Mouse (Mus musculus) erythroblast, embryonic 14.5 days (primary cell): ENCODE data around the gene Scaf4. TPM values are rescaled to one million over a fixed set of nuclear protein-coding genes. Genes with fewer than 3 reads are reported as not detected.

Experiments
- H3K27me3 ChIP-seq: 2 replicates; pipeline ENCODE4 v1.6.1; 2012; ENCODE audit warnings: inconsistent platforms; ENCODE audit not compliant: control insufficient read depth
- H3K36me3 ChIP-seq: 2 replicates; pipeline ENCODE4 v1.6.1; 2012; ENCODE audit warnings: mild to moderate bottlenecking, inconsistent platforms; ENCODE audit not compliant: control insufficient read depth
- H3K4me1 ChIP-seq: 2 replicates; pipeline ENCODE4 v1.6.1; 2012; ENCODE audit warnings: inconsistent platforms; ENCODE audit not compliant: control insufficient read depth
- H3K4me3 ChIP-seq: replicated peaks from 2 replicates; pipeline ENCODE3; 2012; ENCODE audit warnings: moderate library complexity, mild to moderate bottlenecking, inconsistent platforms
- H3K9me3 ChIP-seq: 2 replicates; pipeline ENCODE4 v1.6.1; 2012; ENCODE audit warnings: low read length, inconsistent platforms, mixed read lengths; ENCODE audit not compliant: control insufficient read depth
- GATA1 ChIP-seq: IDR thresholded peaks from 2 replicates; pipeline ENCODE4 v1.6.1; 2012; ENCODE audit warnings: low read length, inconsistent platforms, mixed read lengths
- TAL1 ChIP-seq: IDR thresholded peaks from 3 replicates; pipeline ENCODE4 v1.6.1; 2012; ENCODE audit warnings: low read length, inconsistent platforms, mixed read lengths
- polyA plus RNA-seq: library from polyadenylated mRNA; stranded (reverse); fragments of >175 nt; gene quantifications from 2 replicates; pipeline ENCODE4 v1.2.3, GENCODE M21; 2012

Gene Scaf4
- polyA plus RNA-seq, 1 experiment = 6.0 TPM

DNA sequence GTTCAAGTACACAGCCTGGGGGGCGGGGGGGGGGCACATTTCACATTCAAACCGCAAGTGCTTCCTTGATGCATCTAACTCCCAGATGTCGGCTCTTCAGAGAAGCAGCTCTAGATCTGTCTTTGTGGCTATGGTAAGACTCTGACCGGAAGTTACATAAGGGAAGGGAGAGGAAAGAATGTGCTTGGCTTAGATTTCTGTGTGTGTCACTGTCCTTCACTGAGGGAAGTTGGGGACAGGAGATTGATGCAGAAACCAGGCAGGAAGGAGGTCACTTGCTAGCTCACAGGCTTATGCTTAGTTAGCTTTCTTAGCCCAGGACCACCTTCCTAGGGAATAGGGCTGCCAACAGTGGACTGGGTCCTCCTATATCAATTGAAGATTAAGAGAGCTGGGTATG is 31.6 kb upstream of the Scaf4 start:
- no peaks in the 10 kb centered on the region for H3K27me3 ChIP-seq
- H3K4me1 ChIP-seq = no peaks in the 10 kb centered on the region
- TF ChIP-seq TAL1 = no peak
- TF ChIP-seq GATA1 = no peak
- no peak overlapping the region for H3K4me3 ChIP-seq
- H3K9me3 ChIP-seq = no peaks in the 10 kb centered on the region
- H3K36me3 ChIP-seq = no peaks in the 10 kb centered on the region

DNA sequence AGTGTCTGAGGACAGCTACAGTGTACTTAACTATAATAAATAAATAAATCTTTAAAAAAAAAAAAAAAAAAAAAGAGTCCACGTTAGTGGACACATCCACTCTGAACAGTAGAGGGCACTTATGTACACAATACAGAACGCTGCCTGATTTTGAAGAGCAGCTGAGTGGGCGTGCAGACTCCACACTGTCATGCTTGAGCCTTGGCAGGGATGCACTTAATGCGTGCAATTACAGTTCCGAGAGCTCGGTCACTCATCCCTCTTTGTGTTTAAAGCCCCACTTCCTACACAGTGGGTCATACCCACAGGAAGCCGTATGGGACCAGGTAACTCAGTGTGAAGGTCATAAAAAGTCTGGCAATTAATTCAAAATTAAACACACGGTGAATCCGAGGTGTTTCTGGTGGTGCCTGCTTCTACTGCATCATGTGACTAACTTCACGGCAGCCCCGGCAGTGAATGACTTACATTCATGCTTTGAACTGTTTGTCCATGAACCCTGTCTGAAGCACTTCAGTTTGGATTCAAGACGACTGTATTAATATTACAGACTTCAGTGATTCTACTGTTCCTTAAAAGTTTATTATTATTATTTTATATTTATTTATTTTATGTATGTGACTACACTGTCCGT is 28.3 kb upstream of the Scaf4 start:
- Histone ChIP-seq H3K36me3 (no peaks in the 10 kb centered on the region), H3K9me3 (no peaks in the 10 kb centered on the region), H3K4me1 (no peaks in the 10 kb centered on the region), H3K27me3 (no peaks in the 10 kb centered on the region), H3K4me3 (no peak overlapping the region)
- TF ChIP-seq GATA1 = no peak
- TF ChIP-seq TAL1 = no peak

DNA sequence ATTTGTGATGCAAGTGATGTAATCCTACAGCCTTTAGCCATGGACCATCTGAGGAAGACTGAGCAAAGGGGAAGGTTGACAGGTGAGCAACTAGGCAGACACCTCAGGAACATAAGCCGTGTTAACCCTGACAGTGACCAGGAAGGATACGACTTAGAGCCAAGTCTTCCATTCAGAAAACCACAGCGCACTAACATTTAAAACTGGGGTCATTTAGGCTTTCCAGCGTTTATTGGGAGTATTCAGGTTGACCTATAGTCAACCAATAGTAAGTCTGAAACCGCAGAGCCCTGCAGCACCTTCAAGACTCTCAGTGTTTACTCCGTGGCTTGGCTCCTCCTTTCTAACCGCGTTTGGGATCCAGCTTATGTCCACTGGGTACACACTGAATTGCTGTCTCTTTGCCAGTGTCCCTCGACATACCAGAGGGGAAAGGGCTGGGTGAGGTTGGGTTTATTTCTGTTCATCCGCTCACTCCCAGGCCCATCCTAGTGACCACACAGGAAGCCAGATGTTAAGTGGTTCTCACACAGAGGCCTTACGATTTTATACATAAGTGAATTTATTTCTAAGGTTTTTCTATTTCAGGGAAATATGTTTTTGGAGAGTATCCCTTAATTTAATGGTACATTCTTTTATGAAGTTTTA is 26.3 kb upstream of the Scaf4 start:
- TF ChIP-seq GATA1 (no peak), TAL1 (no peak)

DNA sequence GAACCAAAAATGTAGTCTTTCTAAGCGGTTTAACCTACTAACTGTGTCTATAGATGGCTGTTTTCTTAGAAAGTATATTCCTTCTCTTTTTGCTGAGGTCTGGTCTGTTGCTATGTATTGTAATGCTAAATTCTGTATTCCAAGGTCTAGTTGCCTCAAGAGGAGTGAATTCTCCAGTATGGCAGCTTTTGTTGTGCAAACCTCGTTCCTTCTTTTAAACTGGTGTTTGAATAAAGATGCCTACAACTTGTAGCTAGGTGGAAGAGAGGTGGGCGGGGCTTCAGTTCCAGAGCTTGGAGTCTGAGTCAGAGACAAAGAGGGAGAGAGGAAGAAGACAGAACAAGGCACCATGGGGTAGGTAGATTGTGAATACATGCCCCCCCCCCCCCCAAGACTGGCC is 25.5 kb upstream of the Scaf4 start:
- Histone ChIP-seq H3K36me3 (no peaks in the 10 kb centered on the region), H3K9me3 (no peaks in the 10 kb centered on the region), H3K4me3 (no peak overlapping the region), H3K4me1 (no peaks in the 10 kb centered on the region), H3K27me3 (no peaks in the 10 kb centered on the region)
- no peak for TF ChIP-seq TAL1

More for the DNA sequence above, 26.3 kb upstream of the Scaf4 start:
- no peaks in the 10 kb centered on the region for H3K27me3 ChIP-seq
- no peak overlapping the region for H3K4me3 ChIP-seq
- no peaks in the 10 kb centered on the region for H3K36me3 ChIP-seq
- no peaks in the 10 kb centered on the region for H3K4me1 ChIP-seq
- no peaks in the 10 kb centered on the region for H3K9me3 ChIP-seq

DNA sequence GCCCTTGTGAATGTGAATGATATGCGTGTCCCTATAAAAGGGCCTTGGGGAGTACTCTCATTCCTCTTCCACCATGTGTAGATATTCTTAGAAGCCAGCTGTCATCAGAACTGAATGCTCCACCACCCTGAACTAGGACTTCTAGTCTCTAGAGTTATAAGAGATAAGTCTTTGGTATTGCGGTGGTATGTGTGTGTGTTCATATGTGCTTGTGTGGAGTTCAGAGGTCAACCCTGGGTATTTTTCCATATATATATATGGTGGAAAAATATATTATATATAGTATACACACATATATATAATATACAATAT is 19.6 kb upstream of the Scaf4 start:
- H3K36me3 ChIP-seq = no peaks in the 10 kb centered on the region
- H3K4me3 ChIP-seq = no peak overlapping the region
- H3K9me3 ChIP-seq = peaks cover 4% of the 10 kb centered on the region
- TF ChIP-seq TAL1 (no peak), GATA1 (no peak)
- H3K4me1 ChIP-seq = no peaks in the 10 kb centered on the region
- H3K27me3 ChIP-seq = no peaks in the 10 kb centered on the region

DNA sequence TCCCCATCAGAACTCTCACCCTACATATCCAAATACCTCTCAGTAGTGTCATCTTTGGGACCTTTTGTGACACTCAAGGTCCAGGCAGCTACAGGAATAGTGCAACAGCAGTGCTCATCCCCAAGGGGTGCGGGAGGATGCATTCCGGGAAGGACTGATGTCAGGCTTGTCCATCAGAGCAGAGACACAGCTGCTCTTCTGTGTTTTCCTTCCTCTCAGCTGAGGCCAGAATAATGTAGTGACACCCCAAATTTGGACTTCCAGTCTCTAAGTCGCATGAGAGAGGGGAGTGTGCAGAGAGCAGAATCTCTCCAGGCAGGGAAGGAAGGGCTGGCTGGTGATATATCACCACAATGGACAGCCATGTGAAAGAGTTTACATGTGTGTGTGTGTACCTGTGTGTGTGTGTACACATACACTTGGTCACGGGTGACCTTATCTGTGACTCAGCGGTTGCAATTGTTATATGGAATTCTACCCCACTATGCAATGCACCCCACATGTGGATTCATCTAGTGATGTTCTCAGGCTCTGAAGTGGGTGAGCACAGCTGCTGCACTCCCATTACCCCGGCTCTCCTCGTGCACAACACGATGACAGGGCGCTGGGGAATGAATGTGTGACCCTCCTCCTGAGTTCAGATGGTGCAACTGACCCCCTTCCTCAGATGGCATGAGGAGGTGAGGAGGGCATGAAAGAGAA is 19.1 kb upstream of the Scaf4 start:
- peaks cover 4% of the 10 kb centered on the region for H3K9me3 ChIP-seq
- no peak overlapping the region for H3K4me3 ChIP-seq
- no peaks in the 10 kb centered on the region for H3K27me3 ChIP-seq
- TF ChIP-seq TAL1 (no peak), GATA1 (no peak)
- H3K36me3 ChIP-seq = no peaks in the 10 kb centered on the region
- H3K4me1 ChIP-seq = no peaks in the 10 kb centered on the region

DNA sequence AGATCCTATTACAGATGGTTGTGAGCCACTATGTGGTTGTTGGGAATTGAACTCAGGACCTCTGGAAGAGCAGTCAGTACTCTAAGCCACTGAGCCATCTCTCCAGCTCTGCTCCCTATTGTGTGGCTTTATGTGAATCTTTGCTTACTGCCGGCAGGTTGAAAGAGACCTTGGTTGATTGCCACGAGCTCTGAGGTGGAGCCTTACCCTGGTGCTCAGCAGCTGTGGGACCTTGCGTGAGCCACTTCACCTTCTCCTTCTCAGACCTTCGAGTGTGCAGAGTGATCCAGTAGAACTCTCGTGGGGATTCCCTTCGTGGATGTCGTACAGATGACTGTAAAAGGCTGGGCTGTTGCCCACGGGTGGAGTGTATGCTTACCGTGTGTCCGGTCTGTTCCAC is 17.4 kb upstream of the Scaf4 start:
- no peak for TF ChIP-seq TAL1
- no peak for TF ChIP-seq GATA1
- H3K27me3 ChIP-seq = no peaks in the 10 kb centered on the region
- H3K9me3 ChIP-seq = peaks cover 4% of the 10 kb centered on the region
- no peaks in the 10 kb centered on the region for H3K4me1 ChIP-seq
- no peaks in the 10 kb centered on the region for H3K36me3 ChIP-seq
- H3K4me3 ChIP-seq = no peak overlapping the region

DNA sequence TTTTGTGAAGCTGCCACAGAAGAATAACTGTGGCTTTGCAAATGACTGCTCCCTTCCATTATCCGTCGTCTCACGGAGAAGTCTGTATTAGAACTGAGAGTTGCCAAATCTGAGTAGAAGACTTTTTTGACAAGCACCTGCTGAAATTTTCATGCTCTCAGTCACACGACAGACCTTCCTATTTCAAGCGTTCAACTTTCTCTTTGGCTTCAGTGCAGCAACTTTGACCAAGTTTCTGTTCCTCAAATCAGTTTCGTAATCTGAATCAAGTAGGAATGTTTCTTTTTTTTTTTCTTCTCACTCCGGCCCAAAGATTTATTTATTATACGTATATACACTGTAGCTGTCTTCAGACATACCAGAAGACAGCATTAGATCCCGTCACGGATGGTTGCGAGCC is 16.6 kb upstream of the Scaf4 start:
- peaks cover 4% of the 10 kb centered on the region for H3K9me3 ChIP-seq
- H3K36me3 ChIP-seq = no peaks in the 10 kb centered on the region
- H3K27me3 ChIP-seq = no peaks in the 10 kb centered on the region
- H3K4me1 ChIP-seq = no peaks in the 10 kb centered on the region
- no peak overlapping the region for H3K4me3 ChIP-seq
- no peak for TF ChIP-seq TAL1
- no peak for TF ChIP-seq GATA1

DNA sequence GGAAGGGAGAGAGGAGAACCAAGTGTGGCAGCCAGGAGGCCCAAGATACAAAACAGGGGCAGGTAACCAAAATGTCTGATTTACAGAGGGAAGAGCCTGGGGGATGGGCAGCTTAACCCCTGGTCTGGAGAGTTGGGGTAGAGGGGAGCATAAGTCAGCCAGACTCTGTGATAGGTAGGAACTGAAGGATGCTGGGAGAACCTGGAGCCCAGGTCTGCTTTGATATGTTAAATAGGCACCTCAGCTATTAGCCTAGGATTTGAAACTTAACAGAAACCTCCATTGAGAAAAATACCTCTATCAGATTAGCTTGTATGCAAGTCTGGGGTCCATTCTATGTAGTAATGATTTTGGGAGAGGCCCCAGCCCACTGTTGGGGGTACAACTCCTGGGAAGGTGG is 15.3 kb upstream of the Scaf4 start:
- Histone ChIP-seq H3K27me3 (no peaks in the 10 kb centered on the region), H3K36me3 (no peaks in the 10 kb centered on the region), H3K9me3 (peaks cover 4% of the 10 kb centered on the region), H3K4me1 (no peaks in the 10 kb centered on the region), H3K4me3 (no peak overlapping the region)
- TF ChIP-seq TAL1 (no peak), GATA1 (no peak)
